Mouse (Mus musculus) lung, embryonic 16.5 days (tissue): ENCODE measurements around the gene Aipl1. TPM values are rescaled to one million over a fixed set of nuclear protein-coding genes. Genes with fewer than 3 reads are reported as not detected.

Experiments used
- ATAC-seq: fragments of 200-750 bp; cut with Nextera tagmentation; 2 replicates; pipeline ENCODE4 v1.8.0; 2017; ENCODE audit warnings: low read depth, mild to moderate bottlenecking, moderate library complexity
- H3K27ac ChIP-seq: fragments of 300-500 bp; sonication (generic); 2 replicates; pipeline ENCODE4 v1.5.1; 2014; ENCODE audit warnings: mild to moderate bottlenecking, control low read depth, low read length
- H3K27me3 ChIP-seq: fragments of 300-500 bp; sonication (generic); 2 replicates; pipeline ENCODE4 v1.6.1; 2014; ENCODE audit warnings: low read depth, low read length, mixed read lengths; ENCODE audit not compliant: control insufficient read depth, insufficient read depth
- H3K36me3 ChIP-seq: fragments of 300-500 bp; sonication (generic); 2 replicates; pipeline ENCODE4 v1.6.1; 2014; ENCODE audit warnings: low read length; ENCODE audit not compliant: control insufficient read depth, insufficient read depth
- H3K4me1 ChIP-seq: fragments of 300-500 bp; sonication (generic); replicated peaks from 2 replicates; pipeline ENCODE4 v1.6.1; 2014; ENCODE audit warnings: low read length, mixed read lengths; ENCODE audit not compliant: control insufficient read depth, insufficient read depth
- H3K4me2 ChIP-seq: fragments of 300-500 bp; sonication (generic); 2 replicates; pipeline ENCODE4 v1.6.1; 2014; ENCODE audit warnings: low read depth, low read length, control low read depth
- H3K4me3 ChIP-seq: fragments of 300-500 bp; sonication (generic); 2 replicates; pipeline ENCODE4 v1.5.1; 2014; ENCODE audit warnings: mild to moderate bottlenecking, low read length, control low read depth
- H3K9ac ChIP-seq: fragments of 300-500 bp; sonication (generic); 2 replicates; pipeline ENCODE4 v1.6.1; 2014; ENCODE audit warnings: low read length, control low read depth
- H3K9me3 ChIP-seq: fragments of 300-500 bp; sonication (generic); 2 replicates; pipeline ENCODE4 v1.6.1; 2016; ENCODE audit warnings: low read length; ENCODE audit not compliant: control insufficient read depth
- WGBS: fragments of 180-500 bp; shearing (Covaris S2); extraction: QIAGEN DNeasy Blood & Tissue Kit; methylation state at CpG from one replicate; pipeline ENCODE4 v1.1.7; 2014; 5-methylcytosine and 5-hydroxymethylcytosine counted together
- polyA plus RNA-seq: library from polyadenylated mRNA; unstranded; fragments of >200 nt; fragmentation: Nextera tagmentation; extraction: Ambion mirVana; gene quantifications from 2 replicates; pipeline ENCODE4 v1.2.1, GENCODE M21; 2015

Gene Aipl1
- polyA plus RNA-seq, 1 experiment from 2014 or later: 0.44 TPM

- WGBS: 21% methylated on average over 2 of the region's 2 CpGs
- no peak overlapping the region for H3K4me3 ChIP-seq
- H3K9ac ChIP-seq: no peak overlapping the region
- H3K27me3 ChIP-seq: peaks cover 10% of the 10 kb centered on the region; the same call in 1 of the 2 replicates
- H3K9me3 ChIP-seq: no peaks in the 10 kb centered on the region
- H3K36me3 ChIP-seq: no peaks in the 10 kb centered on the region
- H3K4me2 ChIP-seq: no peak overlapping the region
- ATAC-seq: no peak
- peaks cover 14% of the 10 kb centered on the region for H3K4me1 ChIP-seq
- H3K27ac ChIP-seq: no peak overlapping the region
Observed at GRCm38 (mm10) chr11:72055176-72055575, 17.9 kb upstream of the Aipl1 start.

- ATAC-seq: peak; percentile 31; the same call in 1 of the 2 replicates
- no peak overlapping the region for H3K4me2 ChIP-seq
- 13% methylated on average over 5 of the region's 5 CpGs for WGBS
Observed at GRCm38 (mm10) chr11:72052636-72053035, 15.3 kb upstream of the Aipl1 start.

GRCm38 (mm10) chr11:72052221-72052620 is 14.9 kb upstream of the Aipl1 start:
- WGBS: 63% methylated on average over 3 of the region's 3 CpGs
- H3K4me2 ChIP-seq: no peak overlapping the region
- H3K9ac ChIP-seq: no peak overlapping the region
- H3K27ac ChIP-seq: no peak overlapping the region
- peaks cover 10% of the 10 kb centered on the region; the same call in 1 of the 2 replicates for H3K27me3 ChIP-seq
- no peaks in the 10 kb centered on the region for H3K36me3 ChIP-seq
- H3K9me3 ChIP-seq: no peaks in the 10 kb centered on the region
- ATAC-seq: no peak
- peaks cover 18% of the 10 kb centered on the region for H3K4me1 ChIP-seq
- no peak overlapping the region for H3K4me3 ChIP-seq

More at GRCm38 (mm10) chr11:72052636-72053035, 15.3 kb upstream of the Aipl1 start:
- Histone ChIP-seq H3K4me3 (no peak overlapping the region), H3K9ac (no peak overlapping the region), H3K9me3 (no peaks in the 10 kb centered on the region), H3K4me1 (peaks cover 18% of the 10 kb centered on the region), H3K36me3 (no peaks in the 10 kb centered on the region), H3K27me3 (peaks cover 10% of the 10 kb centered on the region; the same call in 1 of the 2 replicates), H3K27ac (no peak overlapping the region)

GRCm38 (mm10) chr11:72050895-72051858 is 13.9 kb upstream of the Aipl1 start:
- Histone ChIP-seq H3K4me2 (peak overlapping the region; percentile 74), H3K27me3 (peaks cover 10% of the 10 kb centered on the region; the same call in 1 of the 2 replicates), H3K27ac (no peak overlapping the region), H3K36me3 (peaks cover 8% of the 10 kb centered on the region), H3K9me3 (no peaks in the 10 kb centered on the region), H3K9ac (peak overlapping the region; percentile 59), H3K4me1 (peaks cover 18% of the 10 kb centered on the region), H3K4me3 (peak overlapping the region; percentile 48)
- peak; percentile 34; the same call in 1 of the 2 replicates for ATAC-seq
- WGBS: 1% methylated on average over 45 of the region's 45 CpGs

- Histone ChIP-seq H3K4me3 (peak overlapping the region; percentile 48), H3K36me3 (peaks cover 11% of the 10 kb centered on the region), H3K4me1 (peaks cover 18% of the 10 kb centered on the region), H3K4me2 (peak overlapping the region; percentile 74), H3K9ac (peak overlapping the region; percentile 59), H3K27ac (no peak overlapping the region), H3K9me3 (no peaks in the 10 kb centered on the region), H3K27me3 (peaks cover 10% of the 10 kb centered on the region; the same call in 1 of the 2 replicates)
- WGBS: 14% methylated on average over 14 of the region's 14 CpGs
- 0 out of 2 replicates have a peak, but pooled peaks have one; percentile 1 for ATAC-seq
Observed at GRCm38 (mm10) chr11:72050168-72050894, 13.0 kb upstream of the Aipl1 start.

- 64% methylated on average over 8 of the region's 8 CpGs for WGBS
Observed at GRCm38 (mm10) chr11:72049171-72049759, 12.0 kb upstream of the Aipl1 start.

GRCm38 (mm10) chr11:72048730-72049129 is 11.4 kb upstream of the Aipl1 start:
- no peak for ATAC-seq
- WGBS: 55% methylated on average over 6 of the region's 6 CpGs
- peaks cover 10% of the 10 kb centered on the region; the same call in 1 of the 2 replicates for H3K27me3 ChIP-seq

More at GRCm38 (mm10) chr11:72049171-72049759, 12.0 kb upstream of the Aipl1 start:
- no peak overlapping the region for H3K4me3 ChIP-seq
- H3K27ac ChIP-seq: no peak overlapping the region
- H3K27me3 ChIP-seq: peaks cover 10% of the 10 kb centered on the region; the same call in 1 of the 2 replicates
- H3K4me2 ChIP-seq: no peak overlapping the region
- H3K4me1 ChIP-seq: peaks cover 19% of the 10 kb centered on the region
- ATAC-seq: peak; percentile 10; the same call in 1 of the 2 replicates
- H3K9ac ChIP-seq: no peak overlapping the region
- peaks cover 11% of the 10 kb centered on the region for H3K36me3 ChIP-seq
- H3K9me3 ChIP-seq: no peaks in the 10 kb centered on the region

GRCm38 (mm10) chr11:72044231-72044630 is 6.9 kb upstream of the Aipl1 start:
- H3K4me2 ChIP-seq: peak overlapping the region; percentile 78
- H3K4me1 ChIP-seq: peaks cover 28% of the 10 kb centered on the region
- H3K9me3 ChIP-seq: no peaks in the 10 kb centered on the region
- no peak overlapping the region for H3K9ac ChIP-seq
- no peak overlapping the region for H3K27ac ChIP-seq
- WGBS: 60% methylated on average over 3 of the region's 3 CpGs
- H3K36me3 ChIP-seq: peaks cover 11% of the 10 kb centered on the region
- H3K4me3 ChIP-seq: peak overlapping the region; percentile 77
- ATAC-seq: no peak
- H3K27me3 ChIP-seq: no peaks in the 10 kb centered on the region

More at GRCm38 (mm10) chr11:72048730-72049129, 11.4 kb upstream of the Aipl1 start:
- Histone ChIP-seq H3K4me1 (peaks cover 23% of the 10 kb centered on the region), H3K36me3 (peaks cover 11% of the 10 kb centered on the region), H3K27ac (no peak overlapping the region), H3K4me3 (no peak overlapping the region), H3K4me2 (no peak overlapping the region), H3K9me3 (no peaks in the 10 kb centered on the region), H3K9ac (no peak overlapping the region)
